Mouse (Mus musculus) kidney, adult 18-20 months (tissue): ENCODE measurements at regions not wholly inside any gene's neighbourhood (a gene's known extent, or its start where the extent isn't known, plus 50 kb on each side); places are given as distances from the start of the nearest gene placed in this dataset.

Experiments used
- DNase-seq: peaks from one replicate; pipeline ENCODE4 v3.0.0; 2021

DNA sequence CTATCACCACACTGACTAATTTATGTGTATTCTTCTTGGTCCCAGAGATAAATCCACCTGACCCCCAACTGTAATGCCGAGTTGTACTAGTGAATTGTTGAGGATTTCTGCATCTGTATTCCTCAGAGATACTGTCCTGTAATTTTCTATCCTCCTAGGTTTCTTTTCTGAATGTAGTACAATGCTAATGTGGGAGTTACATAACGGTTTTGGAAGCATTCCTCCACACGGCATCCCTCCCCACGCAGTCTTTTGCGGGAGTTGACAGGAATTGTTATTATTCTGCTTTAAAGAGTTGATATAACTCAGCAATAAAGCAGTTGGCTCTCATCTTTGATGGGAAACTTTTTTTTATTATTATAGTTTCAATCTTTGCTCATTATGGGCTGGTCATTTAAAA lies 222.8 kb downstream of the Rsl24d1 start:
- DNase-seq = no peak

GRCm38 (mm10) chr9:73337045-73337740 lies 224.0 kb downstream of the Rsl24d1 start:
- peak; percentile 17 for DNase-seq

DNA sequence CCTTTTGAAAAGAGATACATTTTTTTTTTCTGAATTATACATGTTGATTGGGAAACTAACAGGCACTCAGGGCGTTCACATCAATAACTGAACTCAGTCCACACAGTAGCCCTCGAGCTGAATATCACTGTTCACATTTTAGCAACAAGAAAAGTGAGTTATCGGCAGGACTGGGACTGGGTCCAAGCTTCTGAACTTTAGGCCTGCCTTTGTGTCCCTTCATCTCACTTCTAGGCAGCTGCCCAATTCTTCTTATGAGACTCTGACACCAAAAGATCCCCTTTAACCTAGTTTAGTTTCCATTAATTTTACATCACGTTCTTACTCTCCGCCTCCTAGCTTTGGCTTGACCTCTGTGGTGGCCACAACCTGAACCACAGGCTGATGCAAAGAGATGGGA lies 242.7 kb downstream of the Rsl24d1 start:
- DNase-seq = no peak

GRCm38 (mm10) chr9:73358968-73359367 lies 245.7 kb downstream of the Rsl24d1 start:
- no peak for DNase-seq

- DNase-seq = no peak
Observed at GRCm38 (mm10) chr9:73380768-73381167, 267.5 kb downstream of the Rsl24d1 start.

GRCm38 (mm10) chr9:73392036-73392435 lies 278.8 kb downstream of the Rsl24d1 start:
- DNase-seq = no peak

- DNase-seq = no peak
Observed at GRCm38 (mm10) chr9:73413367-73413930, 300.2 kb downstream of the Rsl24d1 start.

GRCm38 (mm10) chr9:73416084-73416777 lies 303.0 kb downstream of the Rsl24d1 start:
- DNase-seq = no peak
